Mouse (Mus musculus) left cerebral cortex, adult 9 months (tissue): Measurements from ENCODE around the gene S100a11.
A peak's percentile ranks its signal among the peaks of the same experiment; 100 is the strongest.

Experiments used
- DNase-seq, 2 experiments: peaks; one replicate each; pipeline ENCODE4 v3.0.0; 2022; ENCODE audit warnings: low spot score in 2 of 2

The S100a11 gene

GRCm38 (mm10) chr3:93559961-93560360 lies 39.7 kb downstream of the S100a11 start:
- no peak for DNase-seq

DNA sequence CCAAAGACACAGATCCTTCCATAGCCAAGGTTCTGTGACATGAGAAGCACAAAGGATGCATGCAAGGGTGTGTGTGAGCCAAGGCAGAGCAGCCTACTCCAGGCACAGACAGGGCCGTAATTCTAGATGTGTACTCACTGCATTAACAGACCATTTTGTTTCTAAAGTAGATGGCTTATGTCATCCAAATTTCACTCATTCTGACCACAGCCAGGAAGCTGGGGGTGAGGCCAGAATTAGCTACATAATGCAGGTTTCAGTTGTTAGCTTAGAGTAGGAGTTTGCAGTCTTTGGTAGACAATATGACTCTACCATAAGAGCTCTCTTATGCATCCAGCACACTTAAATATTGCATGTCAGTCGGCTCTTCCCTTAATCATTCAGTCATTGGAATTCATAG lies 42.1 kb downstream of the S100a11 start:
- no peak for DNase-seq

GRCm38 (mm10) chr3:93563216-93563615 lies 42.9 kb downstream of the S100a11 start:
- DNase-seq = peak in 1 of 2 experiments; percentile 44

DNA sequence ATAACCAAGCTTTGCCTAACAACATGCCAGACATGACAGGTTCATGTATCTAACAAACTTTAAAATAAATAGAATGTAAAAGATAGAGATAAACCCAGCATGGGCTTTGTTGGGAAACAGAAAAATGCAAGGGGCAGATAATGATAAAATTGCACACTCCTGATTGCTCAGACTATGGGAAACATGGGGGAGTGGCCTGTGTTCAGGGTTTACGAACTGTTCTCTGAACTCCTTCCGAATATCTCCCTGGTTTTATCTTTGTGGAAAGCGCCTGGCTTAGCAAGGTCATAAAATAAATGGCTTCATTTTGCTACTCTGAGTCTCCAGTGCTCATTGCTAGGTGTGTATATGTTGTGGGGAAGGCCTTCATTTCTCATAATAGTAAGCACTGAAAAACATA lies 46.6 kb downstream of the S100a11 start:
- no peak for DNase-seq

DNA sequence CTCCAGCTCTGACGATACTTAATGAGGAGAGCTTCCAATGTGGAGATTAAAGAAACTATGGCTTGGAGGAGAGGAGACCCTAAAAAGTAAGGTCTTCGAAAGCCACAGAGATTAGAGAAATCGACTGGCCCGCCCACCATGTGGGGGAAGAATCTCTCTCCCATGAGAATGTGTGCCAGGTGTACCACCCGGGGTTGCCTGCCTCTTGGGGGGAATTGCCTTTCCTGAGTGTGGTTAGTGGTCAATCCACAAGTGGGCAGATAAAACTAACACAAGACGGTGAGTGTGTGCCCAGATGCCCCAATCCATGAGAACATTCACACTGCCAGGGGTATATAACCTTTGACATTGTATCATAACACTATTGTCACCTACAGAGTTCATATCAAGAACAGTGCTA lies 47.4 kb downstream of the S100a11 start:
- no peak for DNase-seq

GRCm38 (mm10) chr3:93568428-93569040 lies 48.2 kb downstream of the S100a11 start:
- DNase-seq = peak; percentile 18 to 46

DNA sequence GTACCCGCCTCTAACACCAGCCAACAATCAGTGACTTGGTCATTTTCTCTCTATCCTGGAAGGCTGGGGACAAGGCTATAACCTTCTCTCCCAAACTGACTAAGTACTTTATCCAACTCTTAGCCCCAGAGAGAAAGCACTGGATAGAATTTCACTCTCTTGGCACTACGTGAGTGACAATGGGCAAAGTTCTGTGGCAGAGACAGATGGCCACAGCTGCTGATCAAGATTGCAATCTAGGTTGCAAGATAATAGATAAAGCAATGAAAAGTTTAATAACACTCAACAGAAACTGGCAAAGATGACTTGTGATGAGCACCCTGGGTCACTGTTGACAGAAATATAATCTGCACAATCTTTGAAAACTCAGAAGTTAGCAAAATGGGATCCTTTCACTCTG lies 48.8 kb downstream of the S100a11 start:
- no peak for DNase-seq

- no peak for DNase-seq
Measured at GRCm38 (mm10) chr3:93572058-93572791, 51.9 kb downstream of the S100a11 start.
